Mouse (Mus musculus) retina, postnatal 1 day (tissue): ENCODE measurements at regions not wholly inside any gene's neighbourhood (a gene's known extent, or its start where the extent isn't known, plus 50 kb on each side); places are given as distances from the start of the nearest gene placed in this dataset.

Source experiments
- DNase-seq: peaks from one replicate; pipeline ENCODE4 v3.0.0-alpha.2; 2012

GRCm38 (mm10) chr4:83915871-83916270, 390.5 kb downstream of the Ccdc171 start:
- no peak for DNase-seq

GRCm38 (mm10) chr4:83917009-83917408, 391.7 kb downstream of the Ccdc171 start:
- no peak for DNase-seq

GRCm38 (mm10) chr4:83918093-83918492, 392.7 kb downstream of the Ccdc171 start:
- DNase-seq, result no peak

GRCm38 (mm10) chr4:83919041-83919440, 393.7 kb downstream of the Ccdc171 start:
- DNase-seq, result no peak

GRCm38 (mm10) chr4:83925118-83925842, 399.9 kb downstream of the Ccdc171 start:
- DNase-seq, result no peak

- peak; percentile 19 for DNase-seq
Measured at GRCm38 (mm10) chr4:83926195-83926731, 400.9 kb downstream of the Ccdc171 start.

- DNase-seq, result no peak
Measured at GRCm38 (mm10) chr4:83931897-83932654, 406.7 kb downstream of the Ccdc171 start.

GRCm38 (mm10) chr4:83941693-83942092, 416.3 kb downstream of the Ccdc171 start:
- no peak for DNase-seq

GRCm38 (mm10) chr4:83949612-83950011, 424.3 kb downstream of the Ccdc171 start:
- no peak for DNase-seq

- DNase-seq, result no peak
Measured at GRCm38 (mm10) chr4:83950809-83951409, 425.6 kb downstream of the Ccdc171 start.

- DNase-seq, result no peak
Measured at GRCm38 (mm10) chr4:83956252-83956904, 431.0 kb downstream of the Ccdc171 start.

- DNase-seq, result no peak
Measured at GRCm38 (mm10) chr4:83957217-83957692, 431.9 kb downstream of the Ccdc171 start.

- no peak for DNase-seq
Measured at GRCm38 (mm10) chr4:83966898-83967297, 441.6 kb downstream of the Ccdc171 start.

GRCm38 (mm10) chr4:83973162-83973561, 447.8 kb downstream of the Ccdc171 start:
- no peak for DNase-seq

GRCm38 (mm10) chr4:83974214-83975012, 449.1 kb downstream of the Ccdc171 start:
- DNase-seq, result no peak

GRCm38 (mm10) chr4:83975569-83975968, 450.2 kb downstream of the Ccdc171 start:
- no peak for DNase-seq

- peak; percentile 50 for DNase-seq
Measured at GRCm38 (mm10) chr4:83976067-83976466, 450.7 kb downstream of the Ccdc171 start.

- no peak for DNase-seq
Measured at GRCm38 (mm10) chr4:83979088-83979487, 453.7 kb downstream of the Ccdc171 start.

GRCm38 (mm10) chr4:83984671-83985391, 459.5 kb downstream of the Ccdc171 start:
- DNase-seq, result no peak

- DNase-seq, result no peak
Measured at GRCm38 (mm10) chr4:83985451-83985850, 460.1 kb downstream of the Ccdc171 start.
